Mouse (Mus musculus) brain, embryonic 14.5 days (tissue): ENCODE data around the gene AY074887.

ENCODE experiments used
- CTCF ChIP-seq: fragments of 200-500 bp; IDR thresholded peaks from 2 replicates; pipeline ENCODE4 v1.5.1; 2012; ENCODE audit warnings: inconsistent platforms, mild to moderate bottlenecking, moderate library complexity, borderline replicate concordance; ENCODE audit not compliant: insufficient read depth, insufficient read length; ENCODE audit errors: extremely low read depth
- POLR2A ChIP-seq: fragments of 200-500 bp; IDR thresholded peaks from 2 replicates; pipeline ENCODE4 v1.6.1; 2012; ENCODE audit warnings: mild to moderate bottlenecking, inconsistent platforms, borderline replicate concordance; ENCODE audit not compliant: poor library complexity, insufficient read depth, insufficient read length, severe bottlenecking; ENCODE audit errors: extremely low read depth

GRCm38 (mm10) chr9:54981291-54982191, 30.7 kb upstream of the AY074887 start:
- TF ChIP-seq CTCF (no peak), POLR2A (no peak)
